Mouse (Mus musculus) thymus, adult 2 months (tissue): ENCODE data around the gene Sp2. TPM values are rescaled to one million over a fixed set of nuclear protein-coding genes. Genes with fewer than 3 reads are reported as not detected.

Experiments used
- DNase-seq: peaks from one replicate; pipeline ENCODE4 v3.0.0; 2021
- H3K27ac ChIP-seq: fragments of 200-500 bp; 2 replicates; pipeline ENCODE4 v1.5.1; 2012; ENCODE audit warnings: low read length, control low read depth; ENCODE audit not compliant: control insufficient read depth, insufficient read depth
- H3K27me3 ChIP-seq: fragments of 200-500 bp; 2 replicates; pipeline ENCODE4 v1.6.1; 2012; ENCODE audit warnings: mild to moderate bottlenecking, low read length, moderate library complexity, mixed read lengths; ENCODE audit not compliant: control insufficient read depth, insufficient read depth
- H3K36me3 ChIP-seq: fragments of 200-500 bp; 2 replicates; pipeline ENCODE4 v1.6.1; 2012; ENCODE audit warnings: mild to moderate bottlenecking, low read length, moderate library complexity; ENCODE audit not compliant: control insufficient read depth, insufficient read depth
- H3K4me1 ChIP-seq: fragments of 200-500 bp; replicated peaks from 2 replicates; pipeline ENCODE4 v1.6.1; 2012; ENCODE audit warnings: low read length; ENCODE audit not compliant: control insufficient read depth, insufficient read depth
- H3K4me3 ChIP-seq: fragments of 200-500 bp; 2 replicates; pipeline ENCODE4 v1.5.1; 2012; ENCODE audit warnings: mild to moderate bottlenecking, low read length, control low read depth, moderate library complexity; ENCODE audit not compliant: control insufficient read depth, insufficient read depth
- CTCF ChIP-seq: fragments of 200-500 bp; IDR thresholded peaks from 2 replicates; pipeline ENCODE4 v1.5.1; 2012; ENCODE audit warnings: mild to moderate bottlenecking, control low read depth, low read length, moderate library complexity, borderline replicate concordance; ENCODE audit not compliant: control insufficient read depth, poor library complexity, insufficient read depth; ENCODE audit errors: extremely low read depth
- POLR2A ChIP-seq: fragments of 200-500 bp; IDR thresholded peaks from 2 replicates; pipeline ENCODE4 v1.6.1; 2012; ENCODE audit warnings: mild to moderate bottlenecking, low read length, control low read depth, moderate library complexity; ENCODE audit not compliant: control insufficient read depth, poor library complexity, insufficient read depth; ENCODE audit errors: extremely low read depth
- WGBS: fragments of 180-500 bp; shearing (Covaris S2); methylation state at CpG from one replicate; pipeline ENCODE4 v1.1.7; 2018; 5-methylcytosine and 5-hydroxymethylcytosine counted together
- polyA plus RNA-seq: library from polyadenylated mRNA; depleted of rRNA; stranded (reverse); fragments of >200 nt; gene quantifications from 2 replicates; pipeline ENCODE4 v1.2.3, GENCODE M21; 2012

The Sp2 gene
- polyA plus RNA-seq, 1 experiment, result 46.6 TPM

GRCm38 (mm10) chr11:97009198-97009790 lies 26.5 kb upstream of the Sp2 start:
- TF ChIP-seq POLR2A (no peak), CTCF (no peak)
- H3K4me3 ChIP-seq, result no peak overlapping the region
- DNase-seq, result no peak
- H3K36me3 ChIP-seq, result no peaks in the 10 kb centered on the region
- 81% methylated on average over 8 of the region's 8 CpGs for WGBS
- H3K27ac ChIP-seq, result no peak overlapping the region
- no peaks in the 10 kb centered on the region for H3K27me3 ChIP-seq
- H3K4me1 ChIP-seq, result peaks cover 20% of the 10 kb centered on the region

GRCm38 (mm10) chr11:97007093-97007794 lies 24.5 kb upstream of the Sp2 start:
- H3K4me1 ChIP-seq, result peaks cover 20% of the 10 kb centered on the region
- peak overlapping the region; percentile 19; the same call in 1 of the 2 replicates for H3K27ac ChIP-seq
- no peaks in the 10 kb centered on the region for H3K27me3 ChIP-seq
- no peak overlapping the region for H3K4me3 ChIP-seq
- TF ChIP-seq POLR2A (no peak), CTCF (no peak)
- DNase-seq, result no peak
- WGBS, result 56% methylated on average over 9 of the region's 9 CpGs
- no peaks in the 10 kb centered on the region for H3K36me3 ChIP-seq

- H3K36me3 ChIP-seq, result no peaks in the 10 kb centered on the region
- 69% methylated on average over 5 of the region's 5 CpGs for WGBS
- H3K4me3 ChIP-seq, result no peak overlapping the region
- peaks cover 24% of the 10 kb centered on the region for H3K4me1 ChIP-seq
- no peak for DNase-seq
- H3K27ac ChIP-seq, result no peak overlapping the region
- TF ChIP-seq POLR2A (no peak), CTCF (no peak)
- H3K27me3 ChIP-seq, result no peaks in the 10 kb centered on the region
Observed at GRCm38 (mm10) chr11:97003170-97003569, 20.4 kb upstream of the Sp2 start.

GRCm38 (mm10) chr11:96997380-96997956 lies 14.7 kb upstream of the Sp2 start:
- Histone ChIP-seq H3K36me3 (no peaks in the 10 kb centered on the region), H3K27ac (no peak overlapping the region), H3K27me3 (no peaks in the 10 kb centered on the region; the same call in 1 of the 2 replicates), H3K4me3 (no peak overlapping the region), H3K4me1 (peaks cover 49% of the 10 kb centered on the region)
- TF ChIP-seq CTCF (no peak), POLR2A (no peak)
- 31% methylated on average over 30 of the region's 30 CpGs for WGBS
- no peak for DNase-seq

- Histone ChIP-seq H3K4me3 (no peak overlapping the region), H3K4me1 (peaks cover 53% of the 10 kb centered on the region), H3K27me3 (no peaks in the 10 kb centered on the region; the same call in 1 of the 2 replicates), H3K27ac (0 out of 2 replicates have a peak overlapping the region, but pooled peaks have one; percentile 31), H3K36me3 (no peaks in the 10 kb centered on the region)
- no peak for DNase-seq
- 57% methylated on average over 17 of the region's 17 CpGs for WGBS
- TF ChIP-seq POLR2A (no peak), CTCF (no peak)
Observed at GRCm38 (mm10) chr11:96996773-96997379, 14.1 kb upstream of the Sp2 start.

GRCm38 (mm10) chr11:96995836-96996772 lies 13.3 kb upstream of the Sp2 start:
- TF ChIP-seq POLR2A (no peak), CTCF (no peak)
- Histone ChIP-seq H3K4me3 (no peak overlapping the region), H3K4me1 (peaks cover 55% of the 10 kb centered on the region), H3K27ac (0 out of 2 replicates have a peak overlapping the region, but pooled peaks have one; percentile 31), H3K27me3 (no peaks in the 10 kb centered on the region; the same call in 1 of the 2 replicates), H3K36me3 (no peaks in the 10 kb centered on the region)
- 46% methylated on average over 15 of the region's 15 CpGs for WGBS
- peak; percentile 77 for DNase-seq
